Mouse (Mus musculus) heart, postnatal 0 days (tissue): ENCODE measurements around the gene Cox17.

Experiments used
- CTCF ChIP-seq: IDR thresholded peaks from 2 replicates; pipeline ENCODE4 v1.5.1; 2016; ENCODE audit warnings: antibody characterized with exemption, control low read depth, low read depth
- EP300 ChIP-seq: IDR thresholded peaks from 2 replicates; pipeline ENCODE4 v1.6.1; 2016; ENCODE audit warnings: antibody characterized with exemption, low read depth

- TF ChIP-seq CTCF = no peak
- TF ChIP-seq EP300 = no peak
Measured at GRCm38 (mm10) chr16:38379493-38379892, 32.7 kb downstream of the Cox17 start.
